Mouse (Mus musculus): ENCODE measurements around the gene Dnajb4.

- no peak for TF ChIP-seq POLR2A (IDR thresholded peaks at IDR 0.05; ENCODE audit: borderline replicate concordance, extremely low read depth, insufficient read depth, insufficient read length, poor library complexity, severe bottlenecking)
- no peak for TF ChIP-seq CTCF (IDR thresholded peaks at IDR 0.05; ENCODE audit: borderline replicate concordance, extremely low read depth, insufficient read depth, insufficient read length)
Observed at GRCm38 (mm10) chr3:152153152-152153551, 57.0 kb downstream of the Dnajb4 start.
